Mouse (Mus musculus) frontal cortex, postnatal 14 days (tissue): Measurements from ENCODE around the gene Ptk6.
"Not testable (repeated sequence)": the region's sequence is repeated elsewhere in the genome, so short reads cannot be mapped to it uniquely, and the experiment has no call there.

Experiments used
- DNase-seq, 2 experiments: peaks; one replicate each; pipeline ENCODE4 v3.0.0; 2022; ENCODE audit warnings: low spot score in 2 of 2

Gene Ptk6

GRCm38 (mm10) chr2:181219538-181220216, 17.1 kb upstream of the Ptk6 start, which contains the start of gene Fndc11:
TSS of gene Fndc11 (plus strand) at chr2:181220013.
- DNase-seq, result peak; percentile 33 to 34

- no peak for DNase-seq
These were observed 16.4 kb upstream of the Ptk6 start for GRCm38 (mm10) chr2:181218881-181219485.

GRCm38 (mm10) chr2:181216037-181216436, 13.4 kb upstream of the Ptk6 start:
- no peak for DNase-seq

- DNase-seq, result no peak
These were observed 10.4 kb upstream of the Ptk6 start, which contains the start of gene Srms for GRCm38 (mm10) chr2:181213021-181213445. TSS of gene Srms (minus strand) at chr2:181213185.

- no peak for DNase-seq
These were observed 9.9 kb upstream of the Ptk6 start for GRCm38 (mm10) chr2:181212389-181213020.

GRCm38 (mm10) chr2:181206118-181206517, 3.5 kb upstream of the Ptk6 start:
- no peak for DNase-seq

- DNase-seq, result no peak
These were observed 3.1 kb upstream of the Ptk6 start for GRCm38 (mm10) chr2:181205678-181206077.

GRCm38 (mm10) chr2:181202886-181203285, 297 bp upstream of the Ptk6 start:
- no peak for DNase-seq

GRCm38 (mm10) chr2:181201606-181202005, 983 bp downstream of the Ptk6 start:
- DNase-seq, result no peak

- DNase-seq, result no peak
These were observed 5.8 kb downstream of the Ptk6 start for GRCm38 (mm10) chr2:181196628-181197300.

- DNase-seq, result no peak
These were observed 9.5 kb downstream of the Ptk6 start for GRCm38 (mm10) chr2:181193044-181193443.

- DNase-seq, result no peak
These were observed 10.7 kb downstream of the Ptk6 start for GRCm38 (mm10) chr2:181191936-181192335.

- DNase-seq, result not testable (repeated sequence)
These were observed 11.2 kb downstream of the Ptk6 start for GRCm38 (mm10) chr2:181191385-181191784.

GRCm38 (mm10) chr2:181189321-181189720, 13.3 kb downstream of the Ptk6 start:
- no peak for DNase-seq

GRCm38 (mm10) chr2:181188681-181189080, 13.9 kb downstream of the Ptk6 start:
- DNase-seq, result no peak

GRCm38 (mm10) chr2:181187121-181188000, 15.2 kb downstream of the Ptk6 start, which contains the start of gene Ppdpf:
TSS of gene Ppdpf (plus strand) at chr2:181187247.
- DNase-seq, result peak; percentile 90 to 91

- DNase-seq, result peak; percentile 78 to 84
These were observed 16.0 kb downstream of the Ptk6 start for GRCm38 (mm10) chr2:181186635-181187034.

- DNase-seq, result no peak
These were observed 21.7 kb downstream of the Ptk6 start for GRCm38 (mm10) chr2:181180898-181181297.

- DNase-seq, result no peak
These were observed 24.1 kb downstream of the Ptk6 start for GRCm38 (mm10) chr2:181178471-181178870.

- DNase-seq, result no peak
These were observed 24.6 kb downstream of the Ptk6 start for GRCm38 (mm10) chr2:181178015-181178414.

GRCm38 (mm10) chr2:181174646-181175045, 27.9 kb downstream of the Ptk6 start:
- DNase-seq, result no peak
